Mouse (Mus musculus) embryonic facial prominence, embryonic 15.5 days (tissue): ENCODE results near the gene Pisd. TPM values are rescaled to one million over a fixed set of nuclear protein-coding genes. Genes with fewer than 3 reads are reported as not detected.
"Not testable (repeated sequence)": the region's sequence is repeated elsewhere in the genome, so short reads cannot be mapped to it uniquely, and the experiment has no call there.

Experiments used
- ATAC-seq: fragments of 200-750 bp; cut with Nextera tagmentation; 2 replicates; pipeline ENCODE4 v1.8.0; 2017; ENCODE audit warnings: low read depth, moderate TSS enrichment; ENCODE audit not compliant: insufficient number of reproducible peaks, low FRiP score, low TSS enrichment
- H3K27ac ChIP-seq: fragments of 300-500 bp; sonication (generic); replicated peaks from 2 replicates; pipeline ENCODE4 v1.5.1; 2015; ENCODE audit warnings: mild to moderate bottlenecking, inconsistent platforms
- H3K27me3 ChIP-seq: fragments of 300-500 bp; sonication (generic); 2 replicates; pipeline ENCODE4 v1.6.1; 2015; ENCODE audit warnings: inconsistent platforms
- H3K36me3 ChIP-seq: fragments of 300-500 bp; sonication (generic); 2 replicates; pipeline ENCODE4 v1.6.1; 2015; ENCODE audit warnings: mild to moderate bottlenecking, inconsistent platforms
- H3K4me1 ChIP-seq: fragments of 300-500 bp; sonication (generic); 2 replicates; pipeline ENCODE4 v1.6.1; 2015; ENCODE audit warnings: inconsistent platforms
- H3K4me2 ChIP-seq: fragments of 300-500 bp; sonication (generic); replicated peaks from 2 replicates; pipeline ENCODE4 v1.6.1; 2015; ENCODE audit warnings: mild to moderate bottlenecking, inconsistent platforms
- H3K4me3 ChIP-seq: fragments of 300-500 bp; sonication (generic); replicated peaks from 2 replicates; pipeline ENCODE4 v1.5.1; 2015; ENCODE audit warnings: mild to moderate bottlenecking, inconsistent platforms
- H3K9ac ChIP-seq: fragments of 300-500 bp; sonication (generic); 2 replicates; pipeline ENCODE4 v1.6.1; 2015; ENCODE audit warnings: inconsistent platforms
- H3K9me3 ChIP-seq: fragments of 300-500 bp; sonication (generic); replicated peaks from 2 replicates; pipeline ENCODE4 v1.6.1; 2016; ENCODE audit warnings: inconsistent platforms
- WGBS: fragments of 180-500 bp; shearing (Covaris S2); methylation state at CpG from one replicate; pipeline ENCODE4 v1.1.7; 2015; 5-methylcytosine and 5-hydroxymethylcytosine counted together
- polyA plus RNA-seq: library from polyadenylated mRNA; unstranded; fragments of >200 nt; fragmentation: Nextera tagmentation; extraction: Ambion mirVana; gene quantifications from 2 replicates; pipeline ENCODE4 v1.2.1, GENCODE M21; 2015

Pisd gene
- polyA plus RNA-seq, 1 experiment from 2014 or later = 60.9 TPM

DNA sequence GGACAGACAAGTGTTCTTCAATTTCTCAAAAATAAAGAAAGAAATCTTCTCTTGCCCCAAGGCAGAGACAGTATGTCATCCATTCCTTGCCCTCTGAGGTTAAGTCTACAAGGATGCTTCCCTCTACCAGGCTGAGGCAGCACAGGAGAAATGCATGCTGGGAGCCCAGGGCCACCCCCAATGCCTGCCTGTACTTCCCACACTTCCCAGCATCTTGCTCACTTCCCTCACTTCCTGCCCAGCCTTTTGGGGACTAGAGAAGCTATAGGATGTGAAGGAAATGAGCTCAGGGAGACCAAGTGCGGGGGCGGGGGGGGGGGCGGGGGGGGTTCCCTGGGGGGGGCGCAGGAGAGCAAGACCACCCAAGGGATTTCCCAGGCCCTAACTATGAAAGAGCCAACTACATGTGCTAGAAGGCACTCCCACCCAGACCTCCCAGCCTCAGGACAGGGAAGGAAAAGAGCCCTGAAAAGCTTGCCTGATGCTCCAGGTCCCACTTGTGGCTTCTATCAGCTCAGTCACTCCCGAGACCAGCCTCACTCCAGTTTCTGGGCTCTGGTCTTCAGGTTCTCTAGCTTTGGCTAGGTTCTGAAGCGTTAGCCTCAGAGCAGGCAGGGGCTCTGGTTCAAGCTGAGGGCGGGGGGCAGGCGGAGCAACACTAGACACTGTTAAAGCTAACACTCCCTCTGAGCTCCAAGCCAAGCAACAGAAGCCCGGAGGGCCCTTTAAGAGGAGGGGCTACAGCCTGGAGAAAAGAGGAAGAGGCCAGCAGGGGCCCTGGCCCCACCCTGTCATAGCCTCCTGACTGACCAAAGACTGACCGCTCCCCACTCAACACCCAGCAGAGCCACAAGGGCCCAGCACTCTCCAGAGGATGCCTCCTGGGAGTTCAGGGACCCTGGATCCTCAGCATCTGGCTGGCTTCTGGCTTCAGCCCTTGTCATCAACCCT, 39.5 kb downstream of the Pisd start:
- 17% methylated on average over 10 of the region's 10 CpGs for WGBS
- Histone ChIP-seq H3K27ac (peak overlapping the region; percentile 65; the same call in 1 of the 2 replicates), H3K4me3 (peak overlapping the region; percentile 36), H3K27me3 (no peaks in the 10 kb centered on the region), H3K36me3 (no peaks in the 10 kb centered on the region), H3K4me2 (peak overlapping the region; percentile 31), H3K4me1 (peaks cover 10% of the 10 kb centered on the region; the same call in 1 of the 2 replicates), H3K9me3 (no peaks in the 10 kb centered on the region), H3K9ac (no peak overlapping the region)
- peak; percentile 82 for ATAC-seq

DNA sequence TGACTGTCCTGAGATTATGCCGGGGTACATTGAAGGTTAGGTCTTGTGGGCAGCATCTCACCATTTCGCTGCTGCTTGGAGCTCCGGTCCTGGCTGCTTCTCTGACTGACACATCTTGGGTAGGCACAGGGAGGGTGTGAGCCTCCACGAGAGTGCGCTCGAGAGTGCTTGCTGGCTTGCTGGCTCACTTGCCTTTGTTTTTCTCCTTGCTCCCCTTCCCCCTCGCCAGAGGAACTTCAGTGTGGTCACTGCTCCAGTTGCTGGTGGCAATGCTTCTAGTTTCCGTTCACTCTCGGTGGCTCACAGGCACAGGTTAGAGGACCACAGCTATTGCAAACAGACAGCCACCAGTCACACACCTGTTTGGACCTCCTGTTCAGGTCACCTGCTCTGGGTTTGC, 43.3 kb downstream of the Pisd start:
- Histone ChIP-seq H3K4me3 (no peak overlapping the region), H3K4me2 (no peak overlapping the region), H3K36me3 (no peaks in the 10 kb centered on the region), H3K4me1 (peaks cover 10% of the 10 kb centered on the region; the same call in 1 of the 2 replicates), H3K9ac (no peak overlapping the region), H3K27ac (no peak overlapping the region), H3K9me3 (no peaks in the 10 kb centered on the region), H3K27me3 (no peaks in the 10 kb centered on the region)
- 61% methylated on average over 9 of the region's 9 CpGs for WGBS
- ATAC-seq = no peak

DNA sequence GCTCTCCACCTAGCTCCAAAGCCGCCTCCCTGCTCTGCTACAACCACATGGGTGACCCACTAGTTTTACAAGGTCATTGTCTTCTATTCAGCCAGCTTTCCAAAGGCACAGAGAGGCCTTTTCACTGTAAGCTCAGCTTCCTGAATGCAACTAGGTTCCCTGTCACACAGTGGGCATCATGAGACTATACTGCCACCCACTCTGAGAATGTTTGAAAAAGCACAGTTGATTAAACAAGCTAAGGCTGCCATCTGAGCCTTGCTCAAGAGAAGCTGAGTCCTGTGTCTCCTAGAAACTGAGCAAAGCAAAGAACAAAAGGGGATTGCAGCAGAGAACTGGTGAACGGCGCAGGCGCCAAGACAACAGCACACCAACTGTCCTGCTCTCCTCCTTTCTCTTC, 44.1 kb downstream of the Pisd start:
- not testable (repeated sequence) for H3K4me2 ChIP-seq, H3K9me3 ChIP-seq, H3K4me3 ChIP-seq, H3K27me3 ChIP-seq, H3K9ac ChIP-seq, H3K4me1 ChIP-seq, H3K36me3 ChIP-seq, ATAC-seq, H3K27ac ChIP-seq
- WGBS = 85% methylated on average over 4 of the region's 4 CpGs

DNA sequence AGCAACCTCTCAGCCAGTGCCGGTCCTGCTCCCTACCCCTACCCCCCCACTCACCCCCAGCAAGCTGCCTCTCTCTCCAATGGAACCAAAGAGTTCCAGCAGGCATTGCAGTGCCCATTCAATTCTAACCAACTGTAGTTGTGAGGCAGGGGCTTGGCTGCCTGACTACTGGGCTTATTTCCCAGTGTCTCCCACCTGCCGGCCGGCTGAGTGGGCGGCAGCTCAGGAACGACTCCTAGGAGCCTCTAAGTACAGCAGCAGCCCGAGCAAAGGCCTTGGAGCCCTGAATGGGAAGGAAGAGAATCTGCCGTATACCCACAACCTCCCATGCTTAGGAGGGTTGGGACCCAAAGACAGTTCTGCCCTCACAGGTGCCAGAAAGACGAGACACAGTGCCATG, 44.6 kb downstream of the Pisd start:
- not testable (repeated sequence) for H3K27me3 ChIP-seq, H3K27ac ChIP-seq, H3K4me2 ChIP-seq, H3K4me1 ChIP-seq, H3K9ac ChIP-seq, ATAC-seq, H3K9me3 ChIP-seq, H3K36me3 ChIP-seq, H3K4me3 ChIP-seq
- WGBS = 80% methylated on average over 8 of the region's 8 CpGs

DNA sequence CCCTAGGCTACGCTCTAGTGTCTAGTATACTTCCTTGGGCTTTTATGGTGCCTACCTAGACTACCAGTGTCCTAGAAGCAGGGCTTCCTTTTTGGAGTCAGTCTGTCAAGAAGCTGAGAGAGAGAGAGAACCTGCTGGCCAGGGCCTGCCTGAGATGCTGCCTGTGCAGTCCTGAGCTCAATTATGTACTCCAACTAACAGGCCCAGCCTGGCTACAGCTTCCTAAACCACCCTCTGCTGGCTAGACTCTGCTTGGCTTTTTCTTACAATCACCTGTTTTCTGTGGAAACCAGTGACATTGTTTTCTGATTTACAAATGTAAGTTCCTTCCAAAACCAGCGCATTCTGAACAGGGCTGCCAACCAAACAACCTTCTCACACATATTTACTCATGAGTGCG, 45.3 kb downstream of the Pisd start:
- Histone ChIP-seq H3K27ac (no peak overlapping the region), H3K4me2 (no peak overlapping the region), H3K36me3 (no peaks in the 10 kb centered on the region), H3K4me3 (no peak overlapping the region), H3K9me3 (no peaks in the 10 kb centered on the region), H3K4me1 (no peaks in the 10 kb centered on the region), H3K27me3 (no peaks in the 10 kb centered on the region), H3K9ac (no peak overlapping the region)
- WGBS = 90% methylated on average over 3 of the region's 3 CpGs
- no peak for ATAC-seq

DNA sequence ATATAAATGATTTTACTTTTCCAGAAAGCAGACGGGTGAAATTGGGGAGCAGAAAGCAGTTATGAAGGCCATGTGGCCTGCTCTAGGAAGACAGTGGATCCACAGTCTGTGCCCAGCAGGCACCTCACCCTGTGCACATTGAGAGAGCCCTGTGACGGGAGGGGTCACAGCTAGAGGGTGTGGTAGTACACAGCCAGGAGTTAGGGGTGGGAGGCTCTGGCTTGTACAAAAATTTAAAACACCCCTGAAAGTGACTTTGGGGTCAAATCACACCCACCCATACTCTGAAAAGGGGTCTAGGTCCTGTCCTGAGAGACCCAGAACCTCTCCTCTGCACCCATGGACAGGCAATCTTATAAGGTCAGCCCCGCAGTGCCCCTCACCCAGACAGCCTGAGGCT, 48.7 kb downstream of the Pisd start:
- H3K9me3 ChIP-seq, H3K4me2 ChIP-seq, H3K27ac ChIP-seq, H3K36me3 ChIP-seq, H3K4me3 ChIP-seq, H3K9ac ChIP-seq, H3K27me3 ChIP-seq, H3K4me1 ChIP-seq: not testable (repeated sequence)
- peak; percentile 63; the same call in 1 of the 2 replicates for ATAC-seq
- 84% methylated on average over 3 of the region's 3 CpGs for WGBS

DNA sequence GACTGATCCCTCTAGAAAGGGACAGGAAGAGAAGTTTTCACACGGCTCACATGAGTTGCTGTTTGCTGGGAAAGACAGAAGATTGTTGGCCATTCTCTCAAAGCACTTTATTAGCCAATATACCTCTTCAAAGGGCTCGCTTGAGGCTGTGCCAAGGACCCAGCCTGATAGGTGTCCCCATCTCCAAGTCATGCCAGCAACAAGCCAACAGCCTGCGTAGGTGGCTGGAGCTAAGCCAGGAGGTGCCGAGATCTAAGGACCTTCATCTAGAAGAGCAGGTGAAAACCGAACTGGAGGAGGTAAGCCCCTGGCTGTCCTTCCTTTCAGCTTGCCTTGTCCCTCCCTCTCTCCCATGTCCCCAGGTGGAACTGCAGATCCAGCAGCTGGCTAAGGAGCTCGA, 49.7 kb downstream of the Pisd start:
- H3K27ac ChIP-seq = no peak overlapping the region
- H3K9me3 ChIP-seq = no peaks in the 10 kb centered on the region
- no peak for ATAC-seq
- H3K9ac ChIP-seq = no peak overlapping the region
- H3K36me3 ChIP-seq = no peaks in the 10 kb centered on the region
- no peak overlapping the region for H3K4me2 ChIP-seq
- 85% methylated on average over 6 of the region's 6 CpGs for WGBS
- H3K27me3 ChIP-seq = no peaks in the 10 kb centered on the region
- H3K4me1 ChIP-seq = no peaks in the 10 kb centered on the region
- no peak overlapping the region for H3K4me3 ChIP-seq

DNA sequence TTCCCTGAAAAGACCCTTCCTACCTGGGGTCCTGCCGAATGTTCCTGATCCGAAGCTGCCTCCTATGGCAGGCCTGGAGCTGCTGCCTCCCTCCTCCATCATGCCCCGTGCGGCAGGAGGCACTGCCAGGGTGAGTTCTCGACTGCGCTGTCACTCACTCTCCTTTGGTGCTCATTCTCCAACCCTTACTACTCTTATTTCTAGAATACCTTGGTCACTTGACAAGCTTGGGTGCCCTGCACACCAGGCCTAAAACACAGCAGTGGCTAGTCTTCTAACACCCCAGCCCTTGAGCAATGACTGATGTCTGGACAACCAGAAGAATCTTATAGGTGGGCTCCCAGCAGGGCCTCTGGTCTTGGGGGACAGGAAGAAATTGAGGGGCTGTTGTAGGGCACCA, 51.6 kb downstream of the Pisd start:
- H3K36me3 ChIP-seq, H3K4me3 ChIP-seq, H3K9me3 ChIP-seq, H3K27ac ChIP-seq, H3K4me1 ChIP-seq, H3K4me2 ChIP-seq, H3K9ac ChIP-seq, H3K27me3 ChIP-seq: not testable (repeated sequence)
- 95% methylated on average over 6 of the region's 6 CpGs for WGBS
- peak; percentile 45; the same call in 1 of the 2 replicates for ATAC-seq

DNA sequence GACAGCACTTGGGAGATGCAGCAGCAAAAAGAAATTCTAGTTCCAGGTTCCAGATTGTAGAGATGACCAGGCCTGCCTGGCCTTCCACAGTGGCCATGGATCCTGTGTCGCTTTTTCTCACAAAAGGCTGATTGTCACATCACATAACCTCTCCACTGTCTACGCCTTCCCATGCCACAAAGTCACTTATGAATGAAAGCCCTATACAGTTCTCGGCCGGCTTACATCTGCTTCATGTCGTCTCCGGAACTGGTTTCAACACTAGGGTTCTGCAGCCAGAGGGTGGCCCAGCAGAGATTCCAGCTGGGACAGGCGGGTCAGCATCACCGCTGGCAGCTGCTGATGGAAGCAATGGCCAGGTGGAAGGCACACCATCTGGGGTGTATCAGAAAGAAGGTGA, 56.6 kb downstream of the Pisd start:
- ATAC-seq = no peak
- H3K4me2 ChIP-seq = no peak overlapping the region

DNA sequence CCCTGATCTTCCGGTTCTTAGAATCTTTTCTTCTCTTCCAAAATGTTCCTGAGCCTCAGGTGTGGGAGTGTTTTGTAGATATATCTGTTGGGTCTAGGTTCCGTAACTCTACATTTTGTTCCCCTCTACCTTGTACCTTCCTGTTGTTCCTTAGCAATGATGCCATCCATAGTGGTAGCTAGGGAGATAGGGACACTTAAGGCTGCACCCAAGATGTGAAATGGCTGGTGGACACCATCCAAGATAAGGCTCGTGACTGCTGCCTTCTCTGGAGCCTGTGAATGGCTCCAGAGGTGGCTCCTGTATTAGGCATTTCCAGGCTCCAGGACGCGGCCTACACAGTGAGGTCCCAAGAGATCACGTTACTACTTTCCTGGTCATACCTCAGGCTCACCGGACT, 57.1 kb downstream of the Pisd start:
- Histone ChIP-seq H3K4me2 (no peak overlapping the region), H3K4me3 (no peak overlapping the region), H3K9ac (no peak overlapping the region), H3K4me1 (no peaks in the 10 kb centered on the region), H3K27me3 (no peaks in the 10 kb centered on the region), H3K9me3 (no peaks in the 10 kb centered on the region), H3K27ac (no peak overlapping the region), H3K36me3 (no peaks in the 10 kb centered on the region)
- WGBS = 71% methylated on average over 7 of the region's 7 CpGs
- no peak for ATAC-seq

More for the DNA sequence above, 56.6 kb downstream of the Pisd start:
- H3K27ac ChIP-seq = no peak overlapping the region
- WGBS = 70% methylated on average over 8 of the region's 8 CpGs
- H3K4me1 ChIP-seq = no peaks in the 10 kb centered on the region
- no peaks in the 10 kb centered on the region for H3K27me3 ChIP-seq
- H3K36me3 ChIP-seq = no peaks in the 10 kb centered on the region
- no peak overlapping the region for H3K4me3 ChIP-seq
- no peak overlapping the region for H3K9ac ChIP-seq
- no peaks in the 10 kb centered on the region for H3K9me3 ChIP-seq

DNA sequence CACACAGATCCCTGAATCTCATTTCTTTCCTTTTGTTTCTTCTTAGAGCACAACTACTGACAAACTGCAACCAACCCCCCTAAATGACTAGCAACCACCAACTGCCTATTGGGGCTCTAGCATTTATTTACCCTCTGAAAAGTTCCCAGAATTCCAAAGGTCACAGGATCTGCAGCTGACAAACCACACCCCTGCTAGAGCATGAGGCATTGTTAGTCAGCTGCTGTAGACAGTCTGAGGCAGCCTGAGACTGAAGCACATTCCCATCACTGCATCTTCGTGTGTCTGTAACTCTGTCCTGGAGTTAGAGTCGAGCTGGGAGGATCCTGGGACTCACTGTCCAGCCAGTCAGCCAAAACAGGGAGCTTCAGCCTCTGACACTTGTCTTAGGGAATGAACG, 60.0 kb downstream of the Pisd start:
- H3K9me3 ChIP-seq, H3K27ac ChIP-seq, H3K4me3 ChIP-seq, H3K36me3 ChIP-seq, ATAC-seq, H3K9ac ChIP-seq, H3K4me2 ChIP-seq, H3K4me1 ChIP-seq, H3K27me3 ChIP-seq: not testable (repeated sequence)
- WGBS = 64% methylated on average over 3 of the region's 3 CpGs

DNA sequence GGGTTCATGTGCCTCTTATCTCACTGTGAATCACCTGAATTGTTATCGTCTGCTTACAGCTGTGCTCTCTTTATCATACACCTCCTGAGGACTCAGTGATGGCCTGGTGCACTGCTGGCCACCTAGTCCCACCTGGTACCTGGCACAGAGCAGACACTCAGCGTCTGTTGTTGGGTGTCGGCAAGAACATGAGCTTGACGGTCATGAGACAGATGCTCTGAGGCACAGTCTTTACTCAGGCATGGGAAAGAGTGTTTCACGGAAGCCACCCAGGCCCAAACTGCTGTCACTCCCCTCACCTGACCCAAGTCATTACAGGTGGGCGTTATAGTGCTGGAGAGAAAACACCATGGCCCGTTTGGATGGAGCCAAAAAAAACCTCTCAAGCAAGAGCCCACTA, 61.5 kb downstream of the Pisd start:
- WGBS = 79% methylated on average over 7 of the region's 7 CpGs
- Histone ChIP-seq H3K4me1 (no peaks in the 10 kb centered on the region), H3K27ac (no peak overlapping the region), H3K36me3 (no peaks in the 10 kb centered on the region), H3K4me3 (no peak overlapping the region), H3K4me2 (no peak overlapping the region), H3K27me3 (no peaks in the 10 kb centered on the region), H3K9me3 (no peaks in the 10 kb centered on the region), H3K9ac (no peak overlapping the region)
- no peak for ATAC-seq
